Mouse (Mus musculus) embryonic facial prominence, embryonic 13.5 days (tissue): ENCODE results near the gene Smoc1. TPM values are rescaled to one million over a fixed set of nuclear protein-coding genes. Genes with fewer than 3 reads are reported as not detected.

Experiments used
- ATAC-seq: fragments of 200-750 bp; cut with Nextera tagmentation; 2 replicates; pipeline ENCODE4 v1.8.0; 2017; ENCODE audit warnings: low read depth; ENCODE audit not compliant: insufficient number of reproducible peaks, insufficient read depth, low FRiP score, low TSS enrichment
- H3K27ac ChIP-seq: fragments of 300-500 bp; sonication (generic); 2 replicates; pipeline ENCODE4 v1.5.1; 2015; ENCODE audit warnings: moderate library complexity, mild to moderate bottlenecking, inconsistent platforms
- H3K27me3 ChIP-seq: fragments of 300-500 bp; sonication (generic); 2 replicates; pipeline ENCODE4 v1.6.1; 2015; ENCODE audit warnings: mild to moderate bottlenecking, inconsistent platforms
- H3K36me3 ChIP-seq: fragments of 300-500 bp; sonication (generic); 2 replicates; pipeline ENCODE4 v1.6.1; 2015; ENCODE audit warnings: mild to moderate bottlenecking, inconsistent platforms
- H3K4me1 ChIP-seq: fragments of 300-500 bp; sonication (generic); 2 replicates; pipeline ENCODE4 v1.6.1; 2015; ENCODE audit warnings: inconsistent platforms
- H3K4me2 ChIP-seq: fragments of 300-500 bp; sonication (generic); 2 replicates; pipeline ENCODE4 v1.6.1; 2015; ENCODE audit warnings: moderate library complexity, mild to moderate bottlenecking, inconsistent platforms
- H3K4me3 ChIP-seq: fragments of 300-500 bp; sonication (generic); 2 replicates; pipeline ENCODE4 v1.5.1; 2015; ENCODE audit warnings: mild to moderate bottlenecking, inconsistent platforms
- H3K9ac ChIP-seq: fragments of 300-500 bp; sonication (generic); 2 replicates; pipeline ENCODE4 v1.6.1; 2015; ENCODE audit warnings: mild to moderate bottlenecking, inconsistent platforms
- H3K9me3 ChIP-seq: fragments of 300-500 bp; sonication (generic); 2 replicates; pipeline ENCODE4 v1.6.1; 2016; ENCODE audit warnings: inconsistent platforms
- WGBS: fragments of 180-500 bp; shearing (Covaris S2); methylation state at CpG from one replicate; pipeline ENCODE4 v1.1.7; 2015; ENCODE audit warnings: mixed read lengths; 5-methylcytosine and 5-hydroxymethylcytosine counted together
- microRNA-seq: library from miRNA; unstranded; fragments of <30 nt; microRNA quantifications from one replicate; pipeline ENCODE4, GENCODE M21; 2016
- polyA plus RNA-seq: library from polyadenylated mRNA; unstranded; fragments of >200 nt; fragmentation: Nextera tagmentation; extraction: Ambion mirVana; gene quantifications from 2 replicates; pipeline ENCODE4 v1.2.1, GENCODE M21; 2015

Smoc1 gene
- polyA plus RNA-seq, 1 experiment from 2014 or later: 15.5 TPM

DNA sequence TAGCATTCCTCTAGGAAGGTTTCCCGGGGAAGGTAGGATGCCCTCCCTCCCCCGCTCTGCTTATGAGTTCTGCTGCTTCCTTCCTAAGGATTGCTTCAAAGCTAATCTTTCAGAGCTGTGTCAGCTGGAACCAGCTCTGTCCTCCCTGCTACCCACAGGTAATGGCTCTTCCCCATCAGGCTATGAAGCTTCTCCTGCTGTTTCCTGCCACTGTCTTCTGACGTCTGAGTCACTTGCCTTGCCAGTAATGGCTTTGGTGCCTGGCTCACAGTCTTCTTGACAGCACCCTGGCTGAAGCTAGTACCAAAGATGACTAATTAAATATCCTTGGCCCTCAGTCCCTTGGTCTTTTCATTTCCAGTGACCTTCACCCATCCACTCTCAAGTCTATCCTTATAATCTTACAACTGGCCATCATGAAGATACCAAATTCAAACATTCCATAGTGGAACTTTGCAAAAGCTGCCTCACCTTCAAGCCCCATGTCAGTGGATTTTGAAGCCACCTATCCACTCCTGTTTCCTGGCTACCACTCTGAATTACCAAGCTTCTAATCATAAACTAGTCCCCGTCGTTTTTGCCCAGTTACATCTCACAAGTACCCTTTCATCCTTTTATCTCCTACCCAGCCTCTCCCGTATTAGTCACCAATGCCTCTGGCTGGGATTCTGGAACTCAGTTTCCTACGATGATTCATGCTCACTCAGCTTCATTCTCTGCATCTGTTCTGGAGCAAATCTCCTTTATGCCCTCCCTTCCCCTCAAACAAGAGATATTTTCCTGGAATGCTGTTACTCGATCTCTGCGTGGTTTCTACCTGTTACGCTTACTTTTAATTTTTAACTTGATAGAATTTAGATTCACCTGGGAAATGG is 209.1 kb downstream of the Smoc1 start:
- no peak overlapping the region for H3K4me3 ChIP-seq
- H3K27ac ChIP-seq: no peak overlapping the region
- H3K9ac ChIP-seq: no peak overlapping the region
- no peaks in the 10 kb centered on the region for H3K36me3 ChIP-seq
- H3K27me3 ChIP-seq: no peaks in the 10 kb centered on the region
- H3K9me3 ChIP-seq: no peaks in the 10 kb centered on the region
- H3K4me2 ChIP-seq: no peak overlapping the region
- no peak for ATAC-seq
- WGBS: 82% methylated on average over 10 of the region's 10 CpGs
- no peaks in the 10 kb centered on the region for H3K4me1 ChIP-seq

Small RNAs within 50 kb of the gene (microRNA-seq; reads per million reads assigned to microRNA genes)
- 5.0 reads per million, percentile 18 among the genes with 10 or more reads in this experiment for gene Mir3067

Other genes with a start within 250 kb of the Smoc1 start
- 16.0 and 16.1 TPM in 2 replicates for gene Susd6, start 236.3 kb upstream of the Smoc1 start, polyA plus RNA-seq
- gene Srsf5, start 81.3 kb upstream of the Smoc1 start, polyA plus RNA-seq: 681 and 707 TPM in 2 replicates
- 0.94 and 1.7 TPM in 2 replicates for gene Slc10a1, start 58.1 kb upstream of the Smoc1 start, polyA plus RNA-seq